Mouse (Mus musculus) urinary bladder, postnatal 25 days (tissue): Measurements from ENCODE around the gene Zfp362.

Experiments
- DNase-seq: peaks from one replicate; pipeline ENCODE4 v3.0.0; 2022; ENCODE audit warnings: low spot score

The Zfp362 gene

DNA sequence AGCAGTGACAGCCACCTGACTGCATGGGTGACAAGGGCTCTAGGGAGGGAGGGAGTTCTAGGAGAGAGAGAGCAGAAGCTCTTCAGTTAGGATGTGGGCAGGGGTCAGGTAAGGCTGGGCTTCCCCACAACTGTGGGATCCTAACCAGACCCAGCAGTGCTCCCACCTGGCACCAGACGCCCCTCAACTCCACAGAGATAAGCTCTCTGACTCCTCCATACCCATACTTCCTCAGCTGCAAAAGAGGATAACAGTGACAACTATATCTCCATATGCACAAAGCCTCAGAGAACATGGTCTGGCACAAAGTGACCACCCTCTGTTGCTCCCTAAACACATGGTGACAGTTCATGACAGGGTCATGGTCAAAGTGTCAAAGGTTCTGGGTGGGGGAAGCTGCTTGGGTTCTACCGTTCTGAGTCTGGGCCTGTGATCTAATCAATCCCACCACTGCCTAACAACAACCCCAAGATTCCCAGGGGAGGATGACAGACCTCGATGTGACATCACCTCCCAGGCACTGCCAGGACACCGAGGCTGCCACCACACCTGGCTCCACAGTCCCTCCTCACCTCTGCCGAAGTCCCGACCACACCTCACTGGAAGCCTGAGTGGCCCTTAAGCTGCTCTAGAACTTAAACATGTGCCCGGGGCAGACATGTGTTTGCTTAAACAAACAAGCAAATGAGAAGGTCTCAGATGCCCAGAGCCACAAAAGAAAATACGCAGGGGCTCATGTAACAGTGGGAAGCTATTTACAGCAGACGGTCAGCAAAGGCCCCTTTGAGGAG is 4.0 kb downstream of the Zfp362 start:
- no peak for DNase-seq

DNA sequence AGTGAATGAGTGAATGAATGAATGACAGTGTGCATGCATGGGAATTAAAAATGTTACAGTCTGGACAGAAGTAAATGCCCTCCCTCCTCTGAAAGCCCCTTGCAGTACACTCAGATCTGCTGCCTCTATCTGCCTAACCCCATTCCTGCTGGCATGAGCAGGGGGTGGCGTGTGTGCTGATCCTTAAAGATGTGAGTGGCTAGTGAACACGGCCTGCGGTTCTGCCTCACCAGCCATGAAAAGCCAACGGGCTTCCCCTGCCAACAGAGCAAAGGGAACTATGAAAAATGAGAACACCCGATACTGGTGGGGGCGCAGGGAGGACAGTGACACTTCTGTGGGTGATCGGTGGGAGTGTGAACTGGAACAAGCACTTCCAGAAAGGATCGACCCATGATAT is 9.1 kb downstream of the Zfp362 start:
- no peak for DNase-seq

DNA sequence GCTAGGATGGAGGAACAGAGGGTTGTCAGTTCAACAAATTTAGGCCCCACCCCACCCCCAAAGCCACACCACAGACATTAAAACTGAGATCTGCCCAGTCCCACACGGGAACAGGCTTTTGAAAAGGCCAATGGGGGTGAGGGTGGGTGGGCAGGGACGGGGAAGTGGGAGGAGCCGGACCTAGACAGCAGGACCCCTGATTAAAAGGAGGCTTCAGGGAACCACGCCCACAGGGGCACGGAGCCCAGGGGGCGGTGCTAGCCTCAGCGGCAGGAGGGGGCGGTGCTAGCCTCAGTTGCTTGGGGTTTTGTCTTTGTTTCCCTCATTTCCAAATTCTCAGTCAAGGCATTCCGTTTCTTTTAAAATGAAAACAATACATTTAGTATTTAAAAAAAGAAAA is 10.2 kb downstream of the Zfp362 start:
- no peak for DNase-seq

DNA sequence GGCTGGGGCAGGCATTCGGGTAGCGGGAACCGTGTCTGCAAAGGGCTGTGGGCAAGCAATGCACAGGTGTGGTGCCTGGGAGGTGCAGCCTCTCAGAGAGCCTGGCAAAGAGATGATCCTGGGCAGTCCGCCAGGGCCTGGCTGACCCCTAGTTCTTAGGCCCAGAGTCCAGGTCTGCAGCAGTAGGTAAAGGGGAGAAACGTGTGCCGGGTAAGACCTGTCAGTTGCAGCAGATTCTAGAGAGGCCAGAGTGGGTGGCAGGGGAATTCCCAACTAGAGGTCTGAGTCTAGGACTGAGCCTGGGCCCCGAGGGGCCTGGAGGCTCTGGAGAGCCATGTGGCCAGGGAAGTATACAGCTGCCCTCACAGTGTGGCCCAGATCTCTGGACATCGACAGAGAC is 11.6 kb downstream of the Zfp362 start:
- no peak for DNase-seq

DNA sequence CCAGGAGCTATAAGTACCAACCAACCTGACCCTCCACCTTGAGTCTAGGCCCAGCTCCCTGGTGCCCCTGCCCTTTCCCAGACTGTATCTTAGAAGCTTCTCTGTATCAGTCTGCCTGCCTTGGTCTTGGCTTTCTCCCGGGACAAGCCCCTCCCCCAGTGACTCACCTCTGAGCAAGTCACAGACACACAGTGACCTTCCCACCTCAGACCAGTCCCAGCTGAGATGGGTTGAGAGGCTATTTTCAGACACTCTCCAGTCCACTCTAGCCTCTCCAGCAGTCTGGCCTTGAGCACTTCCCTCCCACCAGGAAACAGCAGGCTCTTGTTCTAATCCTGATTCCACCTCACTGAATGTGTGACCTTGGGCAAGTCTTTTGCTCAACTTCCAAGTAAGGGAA is 12.1 kb downstream of the Zfp362 start:
- peak; percentile 39 for DNase-seq

DNA sequence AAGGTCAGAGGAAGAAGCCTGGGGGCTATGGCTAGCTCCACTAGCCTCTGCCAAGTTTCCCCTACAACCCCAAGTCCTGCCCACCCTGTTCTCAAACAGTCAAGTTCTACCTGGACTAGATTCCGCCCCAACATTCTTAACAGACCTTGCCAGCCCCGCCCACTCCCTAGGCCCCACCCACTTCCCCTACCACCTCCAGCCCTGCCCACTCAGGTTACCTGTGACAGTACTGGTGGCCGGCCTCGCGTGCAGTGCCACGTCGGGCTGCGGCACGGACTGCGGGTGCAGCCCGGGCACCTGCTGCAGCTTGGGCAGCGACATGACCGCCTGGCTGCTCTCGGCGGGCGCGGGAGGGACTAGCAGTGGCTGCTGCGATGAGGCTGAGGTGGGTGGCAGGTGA is 16.2 kb downstream of the Zfp362 start:
- peak; percentile 48 for DNase-seq

DNA sequence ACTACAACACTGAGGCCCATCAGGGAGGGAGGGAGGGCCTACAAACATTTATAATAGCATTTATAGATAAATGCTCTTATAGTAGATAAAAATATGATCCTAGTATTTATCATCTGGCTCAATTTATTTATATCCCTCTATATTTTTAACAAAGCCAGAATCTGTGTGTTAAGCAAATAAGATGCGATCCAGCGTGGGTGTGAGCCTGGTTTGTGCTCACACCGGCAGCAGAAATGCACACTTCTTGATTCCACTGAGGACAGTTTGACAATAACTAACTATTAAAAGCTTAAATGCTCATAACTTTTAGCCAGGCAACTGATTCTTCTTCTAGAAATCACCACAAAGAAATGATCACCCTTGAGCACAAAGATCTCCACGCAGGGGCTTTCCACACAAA is 17.7 kb downstream of the Zfp362 start:
- DNase-seq = no peak

DNA sequence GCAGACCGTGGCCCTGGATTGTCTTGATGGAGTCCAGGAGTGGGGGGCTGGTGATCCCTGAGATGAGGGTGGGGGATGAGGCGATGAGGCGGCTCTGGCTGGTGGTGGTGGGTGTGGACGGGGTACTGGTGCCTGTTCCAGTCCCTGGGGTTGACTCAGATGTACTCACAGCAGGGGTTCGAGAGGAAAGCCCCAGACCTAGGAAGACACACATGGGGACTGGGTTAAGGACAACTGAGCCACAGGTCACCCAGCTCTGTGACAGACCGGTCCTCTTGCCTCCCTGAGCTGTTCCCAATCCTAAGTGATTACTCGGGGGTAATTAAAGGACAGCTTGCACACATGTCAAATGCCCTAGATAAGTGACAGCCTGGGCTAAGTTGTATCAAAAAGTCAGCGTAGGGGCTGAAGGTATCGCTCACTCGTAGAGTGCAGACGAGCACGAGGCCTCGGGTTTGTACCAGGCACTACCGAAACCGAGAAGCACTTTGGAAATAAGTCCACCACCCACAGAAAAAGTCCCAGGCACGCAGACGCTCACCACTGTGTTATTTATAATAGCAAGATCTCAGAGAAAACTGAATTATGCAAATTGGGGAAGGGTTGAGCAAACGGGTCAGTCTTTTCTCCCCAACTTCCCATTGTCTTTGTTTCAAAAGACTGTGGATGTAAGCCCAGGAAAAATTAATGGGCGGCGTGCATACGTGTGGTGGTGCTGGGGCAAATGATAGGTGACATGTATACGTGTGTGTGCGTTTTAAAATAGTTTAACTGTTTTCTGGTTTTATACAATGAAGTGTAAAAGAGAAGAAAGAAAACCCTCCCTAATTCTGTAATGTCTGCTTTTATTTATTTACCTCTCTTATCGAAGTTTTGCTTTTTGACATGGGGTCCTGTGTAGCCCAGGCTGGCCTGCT is 18.6 kb downstream of the Zfp362 start:
- DNase-seq = no peak

DNA sequence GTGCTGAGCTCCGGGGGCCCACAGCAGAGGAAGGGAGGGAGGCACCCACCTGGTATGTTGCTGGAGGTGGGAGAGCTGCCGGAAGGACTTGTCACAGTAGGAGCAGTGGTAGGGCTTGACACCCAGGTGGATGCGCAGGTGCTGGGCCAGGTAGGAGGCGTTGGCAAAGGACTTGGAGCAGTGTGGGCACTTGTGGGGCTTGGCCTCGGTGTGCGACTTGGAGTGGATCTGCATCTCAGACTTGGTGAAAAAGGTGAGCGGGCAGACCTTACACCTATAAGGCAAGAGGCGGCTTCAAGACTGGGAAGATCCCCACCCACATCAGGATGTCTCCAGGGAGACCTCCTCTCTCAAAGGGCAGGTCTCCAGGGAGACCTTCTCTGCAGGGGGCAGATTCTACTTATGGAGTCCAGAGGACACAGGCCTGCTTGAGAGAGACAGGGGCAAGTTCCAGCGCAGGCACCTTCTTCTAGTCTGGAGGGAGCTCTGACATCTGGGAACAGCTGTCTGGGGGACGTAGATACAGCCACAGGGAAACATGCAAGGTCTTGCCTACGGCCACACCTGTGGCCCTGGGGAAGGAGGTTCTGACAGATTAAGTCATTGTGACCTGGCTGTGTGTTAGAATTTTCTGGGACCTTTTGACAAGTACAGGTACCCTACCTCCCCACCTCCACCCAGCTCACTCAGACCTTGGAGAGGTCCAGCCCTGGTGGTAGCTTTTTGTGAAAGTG is 19.8 kb downstream of the Zfp362 start:
- no peak for DNase-seq

DNA sequence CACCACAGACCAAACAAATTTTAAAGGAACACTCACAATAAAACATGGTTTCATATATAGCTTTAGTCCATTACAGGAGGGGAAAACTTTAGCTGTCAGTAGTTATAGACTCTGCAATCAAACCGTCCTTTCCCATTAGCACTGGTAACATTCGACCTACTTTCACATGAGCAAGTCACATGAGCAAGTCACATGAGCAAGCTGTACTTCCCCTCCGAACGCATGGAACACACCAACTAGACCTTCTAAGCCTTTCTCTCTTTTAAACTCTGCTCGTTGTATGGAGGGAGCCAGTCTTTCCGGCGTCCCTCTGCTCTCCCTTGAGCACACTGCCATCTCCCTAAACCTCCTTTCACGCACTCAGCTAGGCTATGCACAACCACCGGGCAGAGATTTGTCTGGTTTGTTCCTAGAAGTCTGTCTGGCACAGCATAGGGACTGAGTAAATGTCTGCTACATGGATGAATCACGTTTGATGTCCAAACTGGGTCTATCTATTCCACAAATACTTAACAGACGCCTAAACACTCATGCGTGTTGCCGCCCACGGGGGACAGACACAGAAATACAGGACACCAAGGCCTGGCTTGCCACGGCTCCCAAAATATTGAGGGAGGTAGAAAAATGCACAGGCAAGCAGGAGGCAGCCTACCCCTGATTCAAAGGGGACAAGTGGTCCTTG is 20.8 kb downstream of the Zfp362 start:
- no peak for DNase-seq

DNA sequence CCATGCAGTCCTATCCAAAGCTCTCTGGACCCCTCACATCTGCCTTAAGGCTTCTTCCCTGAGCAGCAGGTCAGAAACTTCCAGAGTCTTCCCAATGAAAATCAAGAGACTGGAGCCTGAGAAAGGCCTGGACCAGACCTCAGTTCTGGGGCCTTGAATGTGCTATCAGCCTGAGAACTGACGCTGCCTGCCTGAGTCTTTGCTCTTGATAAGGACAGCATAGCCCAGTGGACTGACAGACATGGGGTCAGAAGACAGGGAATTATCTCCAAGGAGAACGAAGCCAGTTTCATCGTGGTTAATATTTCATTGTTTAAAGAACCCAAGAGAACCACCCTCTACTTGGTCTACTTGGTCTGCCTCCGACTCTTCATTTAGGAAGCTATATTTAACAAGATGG is 23.2 kb downstream of the Zfp362 start:
- no peak for DNase-seq

DNA sequence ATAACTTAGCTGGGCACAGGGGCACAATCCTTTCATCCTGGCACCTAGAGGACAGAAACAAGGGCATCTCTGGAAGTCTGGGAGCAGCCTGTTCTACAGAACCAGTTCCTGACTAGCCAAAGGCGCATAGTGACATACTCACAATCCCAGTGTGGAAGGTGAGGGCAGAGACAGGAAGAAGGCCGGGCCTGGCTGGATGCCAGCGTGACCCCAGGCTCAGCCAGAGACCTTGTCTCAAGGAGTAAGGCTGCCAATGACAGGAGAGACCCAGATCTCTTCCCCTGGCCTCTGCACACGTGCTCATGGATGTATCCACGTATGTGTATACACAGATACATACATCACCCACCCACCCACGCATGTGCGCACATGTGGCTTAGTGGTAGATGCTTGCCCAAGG is 23.8 kb downstream of the Zfp362 start:
- DNase-seq = no peak

DNA sequence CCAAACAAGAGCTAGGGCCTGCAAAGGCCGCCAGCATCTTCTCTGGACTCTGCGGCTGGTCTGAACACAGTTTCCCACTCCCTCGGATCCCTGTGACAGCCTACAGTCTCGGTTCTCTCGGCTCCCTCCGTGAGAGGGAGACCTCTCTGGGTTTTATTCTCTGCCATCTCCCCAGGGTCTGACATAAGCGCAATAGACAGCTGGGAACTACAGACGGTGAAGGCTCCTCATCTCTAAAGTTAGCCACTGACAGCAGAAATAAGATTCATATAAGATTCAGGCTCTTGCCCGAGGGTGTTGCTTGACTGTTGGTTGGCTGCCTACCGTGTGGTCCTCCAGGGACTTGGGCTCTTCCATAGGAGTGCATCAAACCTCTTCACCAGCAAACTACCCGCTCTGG is 28.3 kb downstream of the Zfp362 start:
- DNase-seq = no peak

DNA sequence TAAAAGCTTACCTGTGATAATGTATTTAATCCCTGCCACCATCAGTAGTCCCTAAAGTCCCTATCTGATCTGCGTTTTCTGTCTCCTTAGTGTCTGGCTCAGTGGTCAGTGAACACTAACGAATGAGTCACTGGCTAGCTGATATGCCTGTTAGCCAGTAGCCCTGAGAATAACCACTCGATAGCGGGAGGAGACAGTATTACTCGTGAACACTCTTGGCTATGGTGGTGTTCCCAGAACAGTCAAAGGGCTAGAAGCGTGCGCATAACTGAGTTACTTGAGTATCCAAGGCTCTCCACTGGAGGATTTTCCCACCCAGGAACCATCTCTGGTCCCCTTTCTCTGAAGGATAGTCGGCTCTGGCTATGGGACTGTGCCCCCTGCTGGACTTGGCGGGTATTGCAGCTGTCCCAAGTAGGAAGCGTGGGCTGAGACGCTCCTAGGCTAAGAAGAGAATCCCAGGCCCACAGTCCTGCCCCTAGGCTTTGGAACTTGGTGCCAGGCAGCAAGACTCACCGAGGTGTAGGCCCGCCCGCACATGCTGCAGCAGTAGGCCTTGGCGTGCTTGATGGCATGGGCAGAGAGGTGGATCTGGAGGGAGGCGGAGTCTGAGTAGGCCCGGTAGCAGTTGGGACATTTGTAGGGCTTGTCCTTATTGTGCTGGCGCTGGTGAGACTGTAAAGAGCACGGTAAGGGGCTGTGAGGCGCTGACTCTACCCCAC is 29.1 kb downstream of the Zfp362 start:
- DNase-seq = peak; percentile 81

DNA sequence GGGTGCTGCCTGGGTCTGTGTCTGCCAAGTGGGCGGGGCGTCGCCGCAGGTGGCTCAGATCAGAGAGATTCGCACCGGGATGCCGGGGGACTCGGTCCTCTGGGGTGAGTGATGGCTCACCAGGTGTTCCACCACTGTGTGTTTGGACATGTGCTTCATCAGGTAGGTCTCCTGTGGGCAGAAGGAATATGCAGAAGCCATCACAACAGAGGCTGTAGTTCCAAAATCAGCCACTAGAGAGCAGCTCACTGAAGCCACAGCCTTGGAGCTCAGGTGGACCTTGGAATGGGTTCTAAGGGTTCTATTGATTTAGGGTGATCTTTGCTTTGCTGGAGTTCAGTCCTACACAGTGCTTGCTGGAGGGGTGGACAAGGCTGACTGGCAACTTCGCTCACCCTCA is 31.4 kb downstream of the Zfp362 start:
- DNase-seq = peak; percentile 40

DNA sequence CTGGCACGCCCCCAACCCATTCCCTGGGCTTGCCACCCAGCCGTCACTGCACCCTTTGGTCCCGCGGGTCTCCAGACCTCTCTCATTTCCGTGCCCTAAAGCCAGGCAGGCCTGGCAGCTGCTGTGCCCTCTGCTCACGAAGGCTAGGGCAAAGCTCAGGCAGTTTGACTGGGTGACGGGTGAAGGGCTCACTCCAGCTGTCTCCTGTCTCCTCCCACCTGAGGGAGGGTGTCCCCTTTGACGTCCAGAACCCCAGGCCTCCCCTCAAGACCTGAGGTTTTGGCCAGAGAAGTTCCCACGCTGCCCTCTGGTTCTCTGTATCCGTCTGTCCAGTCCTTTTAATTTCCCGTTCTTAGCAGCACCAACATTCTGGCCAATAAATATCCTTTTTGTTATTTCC is 32.0 kb downstream of the Zfp362 start:
- DNase-seq = no peak

DNA sequence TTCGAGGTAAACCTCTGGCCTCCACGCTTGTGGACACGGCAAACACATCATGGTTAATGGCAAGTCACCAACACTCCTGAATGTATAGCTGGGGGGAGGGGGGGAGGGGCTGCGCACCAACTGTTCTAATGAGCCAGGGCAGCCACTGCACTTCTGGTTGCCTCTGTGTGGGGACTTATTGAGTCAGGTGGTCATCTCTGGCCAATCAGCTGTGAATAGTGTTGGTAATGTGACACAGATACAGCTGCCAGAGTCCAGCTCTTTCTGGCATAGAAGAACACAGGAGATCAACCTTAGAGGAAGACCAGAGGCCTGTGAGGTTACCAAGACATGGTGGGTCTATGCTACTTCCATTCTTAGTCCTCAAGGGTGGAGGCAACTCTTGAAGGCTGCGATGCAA is 35.1 kb downstream of the Zfp362 start:
- no peak for DNase-seq

DNA sequence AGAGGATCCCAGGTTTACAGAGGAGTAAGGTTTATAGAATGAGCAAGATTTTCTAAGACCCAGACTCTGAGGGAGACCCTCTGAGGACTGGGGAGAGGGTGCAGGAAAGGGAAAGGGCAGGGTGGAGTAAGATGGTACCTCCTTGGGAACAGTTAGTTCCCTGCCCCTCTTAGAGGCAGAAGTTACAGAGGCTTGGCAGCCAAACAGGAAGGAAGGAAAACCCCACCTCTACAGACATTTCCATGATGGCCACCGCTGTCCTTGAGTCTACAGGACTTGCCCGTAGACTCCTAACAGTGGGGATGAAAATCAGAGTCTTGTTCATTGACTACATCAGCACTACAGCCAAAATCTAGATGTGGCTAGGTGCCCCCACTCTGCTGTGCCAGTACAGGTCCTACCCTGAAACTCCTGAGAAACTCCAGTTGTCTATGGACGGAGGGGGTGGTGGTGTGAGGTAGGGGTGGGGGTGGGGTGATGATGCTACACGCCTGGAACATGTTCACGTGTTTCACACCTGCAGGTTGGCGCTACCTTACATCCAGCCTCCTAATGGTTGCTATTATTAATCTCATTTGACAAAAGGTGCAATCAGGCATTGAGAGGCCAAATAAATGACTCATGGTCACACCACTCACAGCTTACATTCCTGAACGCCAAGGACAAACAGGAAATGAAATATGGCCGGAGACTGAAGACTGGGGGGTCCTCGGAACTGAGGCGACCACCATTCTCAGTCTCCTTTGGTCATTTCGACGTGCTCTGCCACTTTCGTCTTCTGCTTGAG is 36.1 kb downstream of the Zfp362 start:
- DNase-seq = no peak

DNA sequence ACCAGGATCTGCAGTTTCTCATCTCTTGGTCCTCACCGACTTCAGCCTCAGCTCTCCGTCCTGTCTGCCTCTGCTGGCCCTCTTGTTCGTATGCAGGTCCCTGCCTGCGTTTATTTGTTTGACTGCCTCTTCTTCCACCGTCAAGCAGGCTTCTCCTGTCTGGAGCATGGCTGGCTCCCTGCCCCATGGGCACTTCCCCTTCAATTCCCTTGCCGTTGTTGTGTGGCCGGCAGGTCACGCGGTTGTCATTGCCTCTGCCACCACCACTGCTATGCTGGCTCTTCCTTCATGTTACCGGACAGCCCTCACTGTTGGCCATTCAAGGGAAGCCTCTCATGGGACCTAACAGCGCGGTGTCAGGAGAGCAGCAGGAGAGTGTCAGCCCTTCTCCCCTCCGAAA is 37.7 kb downstream of the Zfp362 start:
- DNase-seq = no peak

DNA sequence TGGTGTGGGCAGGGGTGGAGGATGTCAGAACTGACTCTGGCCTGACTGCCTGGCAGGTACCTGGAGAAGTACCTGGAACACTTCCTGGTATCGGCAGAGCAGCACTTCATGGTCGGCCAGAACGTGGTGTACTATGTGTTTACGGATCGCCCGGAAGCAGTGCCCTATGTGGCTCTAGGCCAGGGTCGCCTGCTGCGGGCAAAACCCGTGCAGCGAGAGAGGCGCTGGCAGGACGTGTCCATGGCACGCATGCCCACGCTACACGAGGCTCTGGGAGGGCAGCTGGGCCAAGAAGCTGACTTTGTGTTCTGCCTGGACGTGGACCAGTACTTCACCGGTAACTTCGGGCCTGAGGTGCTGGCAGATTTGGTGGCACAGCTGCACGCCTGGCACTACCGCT is 38.9 kb downstream of the Zfp362 start:
- DNase-seq = no peak

DNA sequence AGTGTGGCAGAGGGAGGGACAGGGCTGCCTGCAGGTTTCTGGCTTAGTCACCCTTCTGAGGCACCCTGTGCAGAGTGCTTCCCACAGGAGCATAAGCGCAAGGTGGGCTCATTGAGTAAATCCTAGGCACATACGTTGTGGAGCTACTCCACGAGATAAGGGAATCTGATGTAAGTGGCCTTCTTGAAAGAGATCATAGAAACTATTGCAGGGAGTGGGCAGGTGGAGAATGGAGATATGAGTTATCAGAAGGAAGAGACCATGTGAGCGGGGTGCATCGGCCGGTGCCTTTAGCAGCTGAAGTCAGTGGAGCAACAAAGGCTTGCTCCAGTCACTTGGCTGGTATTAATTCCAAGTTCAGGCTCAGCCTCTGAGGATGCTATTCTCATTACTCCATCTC is 45.8 kb downstream of the Zfp362 start:
- DNase-seq = no peak
